Mouse (Mus musculus) limb, embryonic 14.5 days (tissue): Measurements from ENCODE around the gene Hsph1. TPM values are rescaled to one million over a fixed set of nuclear protein-coding genes. Genes with fewer than 3 reads are reported as not detected.

ENCODE experiments used
- ATAC-seq: fragments of 200-750 bp; cut with Nextera tagmentation; 2 replicates; pipeline ENCODE4 v1.8.0; 2017; ENCODE audit warnings: low read depth, moderate number of reproducible peaks, moderate TSS enrichment; ENCODE audit not compliant: low FRiP score
- DNase-seq: peaks from one replicate; pipeline ENCODE4 v3.0.0-alpha.2; 2015; ENCODE audit warnings: low spot score
- H3K27ac ChIP-seq: fragments of 300-500 bp; sonication (generic); replicated peaks from 2 replicates; pipeline ENCODE4 v1.5.1; 2014; ENCODE audit warnings: low read depth, mild to moderate bottlenecking, low read length, moderate library complexity, mixed read lengths
- H3K27me3 ChIP-seq: fragments of 300-500 bp; sonication (generic); 2 replicates; pipeline ENCODE4 v1.6.1; 2014; ENCODE audit warnings: low read length, mixed read lengths; ENCODE audit not compliant: control insufficient read depth, insufficient read depth
- H3K36me3 ChIP-seq: fragments of 300-500 bp; sonication (generic); 2 replicates; pipeline ENCODE4 v1.6.1; 2014; ENCODE audit warnings: mild to moderate bottlenecking, low read length, moderate library complexity, mixed read lengths; ENCODE audit not compliant: control insufficient read depth, insufficient read depth
- H3K4me1 ChIP-seq: fragments of 300-500 bp; sonication (generic); 2 replicates; pipeline ENCODE4 v1.6.1; 2014; ENCODE audit warnings: antibody characterized with exemption, low read length, mixed read lengths; ENCODE audit not compliant: control insufficient read depth, insufficient read depth
- H3K4me2 ChIP-seq: fragments of 300-500 bp; sonication (generic); replicated peaks from 2 replicates; pipeline ENCODE4 v1.6.1; 2014; ENCODE audit warnings: low read depth, mild to moderate bottlenecking, low read length, moderate library complexity; ENCODE audit not compliant: severe bottlenecking
- H3K4me3 ChIP-seq: fragments of 300-500 bp; sonication (generic); replicated peaks from 2 replicates; pipeline ENCODE4 v1.5.1; 2014; ENCODE audit warnings: low read length
- H3K9ac ChIP-seq: fragments of 300-500 bp; sonication (generic); 2 replicates; pipeline ENCODE4 v1.6.1; 2014; ENCODE audit warnings: mild to moderate bottlenecking, low read depth, low read length, moderate library complexity; ENCODE audit not compliant: severe bottlenecking
- H3K9me3 ChIP-seq: fragments of 300-500 bp; sonication (generic); 2 replicates; pipeline ENCODE4 v1.6.1; 2016; ENCODE audit warnings: low read length; ENCODE audit not compliant: control insufficient read depth
- POLR2A ChIP-seq: fragments of 200-500 bp; IDR thresholded peaks from 2 replicates; pipeline ENCODE4 v1.8.0; 2012; ENCODE audit warnings: inconsistent platforms, mild to moderate bottlenecking, moderate library complexity, borderline replicate concordance; ENCODE audit not compliant: insufficient read depth, insufficient read length; ENCODE audit errors: extremely low read depth
- WGBS: fragments of 180-500 bp; shearing (Covaris S2); extraction: QIAGEN DNeasy Blood & Tissue Kit; methylation state at CpG from one replicate; pipeline ENCODE4 v1.1.7; 2014; 5-methylcytosine and 5-hydroxymethylcytosine counted together
- polyA plus RNA-seq, 2 experiments: library from polyadenylated mRNA; depleted of rRNA in 1 of 2; stranded (reverse) in 1 of 2; unstranded in 1 of 2; fragments of >200 nt; fragmentation: Nextera tagmentation in 1 of 2; extraction: Ambion mirVana in 1 of 2; gene quantifications; 2 replicates each; pipeline versions ENCODE4 v1.2.1 to v1.2.3; 2012 to 2014

Hsph1 gene
- polyA plus RNA-seq, 2 experiments, result 46.9 to 63.4 TPM

- Histone ChIP-seq H3K4me3 (no peak overlapping the region), H3K36me3 (no peaks in the 10 kb centered on the region), H3K27me3 (no peaks in the 10 kb centered on the region), H3K4me1 (0 out of 2 replicates have a peak, but pooled peaks cover 8% of the 10 kb centered on the region), H3K9me3 (no peaks in the 10 kb centered on the region), H3K9ac (no peak overlapping the region), H3K27ac (no peak overlapping the region), H3K4me2 (no peak overlapping the region)
- ATAC-seq (no peak), DNase-seq (no peak)
- 41% methylated on average over 10 of the region's 10 CpGs for WGBS
- no peak for TF ChIP-seq POLR2A
Measured at GRCm38 (mm10) chr5:149577449-149577848, 58.7 kb downstream of the Hsph1 start.

DNA sequence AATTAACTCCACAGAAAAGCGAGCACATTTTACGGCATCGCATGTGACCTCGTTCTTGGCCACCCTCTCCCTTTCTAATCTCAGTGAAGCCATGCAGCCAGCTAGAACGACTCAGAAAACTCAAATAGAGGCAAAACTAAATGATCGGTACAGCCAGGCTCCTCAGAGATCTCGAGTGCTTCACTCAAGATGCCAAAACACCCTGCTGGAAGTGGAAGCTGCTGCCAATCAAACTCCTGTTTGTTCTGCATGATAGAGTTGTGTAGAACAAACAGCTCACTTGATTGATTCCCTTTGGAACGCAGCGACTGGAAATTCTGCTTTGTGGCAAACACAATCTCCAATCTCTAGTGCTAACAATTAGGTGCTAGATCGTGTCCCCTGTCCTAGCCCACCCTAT is 59.2 kb downstream of the Hsph1 start:
- no peak overlapping the region for H3K9ac ChIP-seq
- 59% methylated on average over 10 of the region's 10 CpGs for WGBS
- no peak for TF ChIP-seq POLR2A

DNA sequence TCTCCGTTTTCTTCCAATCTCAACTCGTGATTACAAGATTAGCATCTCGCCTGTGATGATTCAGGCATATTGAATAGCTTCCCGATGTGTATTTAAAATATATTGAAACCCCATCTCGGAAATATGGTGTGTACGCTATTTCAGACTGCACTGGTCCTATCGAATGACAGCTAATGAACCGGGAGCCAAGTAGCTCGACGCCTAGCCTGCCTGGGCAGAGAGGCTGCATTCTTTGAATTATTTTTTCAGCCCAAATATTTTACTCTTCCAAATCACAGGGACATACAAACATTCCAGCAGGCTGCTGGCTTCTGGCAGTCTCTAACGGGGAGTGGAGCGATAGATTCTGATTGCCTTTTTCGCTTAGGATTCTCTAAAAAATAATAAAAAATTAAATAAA is 67.2 kb downstream of the Hsph1 start:
- H3K4me2 ChIP-seq, result no peak overlapping the region
- H3K4me1 ChIP-seq, result peaks cover 16% of the 10 kb centered on the region
- no peaks in the 10 kb centered on the region for H3K27me3 ChIP-seq
- H3K36me3 ChIP-seq, result no peaks in the 10 kb centered on the region
- no peak overlapping the region for H3K27ac ChIP-seq
- H3K4me3 ChIP-seq, result no peak overlapping the region
- WGBS, result 67% methylated on average over 13 of the region's 13 CpGs
- no peak overlapping the region for H3K9ac ChIP-seq
- TF ChIP-seq POLR2A, result no peak
- H3K9me3 ChIP-seq, result no peaks in the 10 kb centered on the region
- no peak for ATAC-seq
- DNase-seq, result peak; percentile 15

More for the DNA sequence above, 59.2 kb downstream of the Hsph1 start:
- no peaks in the 10 kb centered on the region for H3K36me3 ChIP-seq
- 0 out of 2 replicates have a peak, but pooled peaks cover 8% of the 10 kb centered on the region for H3K4me1 ChIP-seq
- H3K27me3 ChIP-seq, result no peaks in the 10 kb centered on the region
- no peak overlapping the region for H3K4me3 ChIP-seq
- DNase-seq (no peak), ATAC-seq (no peak)
- no peak overlapping the region for H3K4me2 ChIP-seq
- H3K9me3 ChIP-seq, result no peaks in the 10 kb centered on the region
- no peak overlapping the region for H3K27ac ChIP-seq

GRCm38 (mm10) chr5:149566957-149567356 is 69.2 kb downstream of the Hsph1 start:
- Histone ChIP-seq H3K4me2 (no peak overlapping the region), H3K9me3 (no peaks in the 10 kb centered on the region), H3K36me3 (no peaks in the 10 kb centered on the region), H3K9ac (no peak overlapping the region), H3K27me3 (no peaks in the 10 kb centered on the region), H3K4me1 (peaks cover 16% of the 10 kb centered on the region), H3K27ac (no peak overlapping the region), H3K4me3 (no peak overlapping the region)
- DNase-seq (peak; percentile 51), ATAC-seq (no peak)
- 74% methylated on average over 5 of the region's 5 CpGs for WGBS
- TF ChIP-seq POLR2A, result no peak

DNA sequence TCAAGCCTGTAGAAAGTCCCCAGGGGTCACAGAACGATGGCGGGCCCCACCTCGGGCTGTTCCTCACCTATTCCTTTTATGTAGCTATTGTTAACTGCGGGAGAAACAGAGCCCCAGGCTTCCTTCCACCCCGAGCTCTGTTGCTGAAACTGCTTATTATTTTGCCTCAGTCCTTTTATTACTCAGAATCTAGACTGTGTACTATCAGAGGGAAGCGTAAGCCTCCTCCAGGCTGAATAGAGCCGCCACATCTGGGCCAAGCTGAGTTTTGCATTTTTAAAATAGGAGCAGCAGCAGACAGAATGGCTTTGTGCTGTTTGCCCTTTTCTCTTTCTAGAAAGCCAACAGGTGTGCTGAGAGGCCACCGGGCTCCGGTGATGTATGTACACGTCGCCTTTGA is 70.2 kb downstream of the Hsph1 start:
- no peak for DNase-seq
- no peaks in the 10 kb centered on the region for H3K9me3 ChIP-seq
- no peak overlapping the region for H3K27ac ChIP-seq
- 34% methylated on average over 11 of the region's 11 CpGs for WGBS
- H3K4me3 ChIP-seq, result no peak overlapping the region
- no peaks in the 10 kb centered on the region for H3K27me3 ChIP-seq
- H3K36me3 ChIP-seq, result no peaks in the 10 kb centered on the region
- peaks cover 16% of the 10 kb centered on the region for H3K4me1 ChIP-seq
- TF ChIP-seq POLR2A, result no peak
- peak; percentile 37; the same call in 1 of the 2 replicates for ATAC-seq
- H3K4me2 ChIP-seq, result no peak overlapping the region
- no peak overlapping the region for H3K9ac ChIP-seq

Other genes with a start within 250 kb of the Hsph1 start
- gene Medag, start 224.6 kb downstream of the Hsph1 start, polyA plus RNA-seq (2012; rRNA removed), result 3.5 and 3.8 TPM in 2 replicates
- gene Medag, start 224.6 kb downstream of the Hsph1 start, polyA plus RNA-seq (2014; fragmentation: Nextera tagmentation; extraction: Ambion mirVana), result 2.6 and 3.1 TPM in 2 replicates
- 0.20 and 0.50 TPM in 2 replicates for gene Tex26, start 196.7 kb downstream of the Hsph1 start, polyA plus RNA-seq (2012; rRNA removed)
- 0.36 and 0.44 TPM in 2 replicates for gene Tex26, start 196.7 kb downstream of the Hsph1 start, polyA plus RNA-seq (2014; fragmentation: Nextera tagmentation; extraction: Ambion mirVana)
- 0.18 and 0.41 TPM in 2 replicates for gene Wdr95, start 107.7 kb downstream of the Hsph1 start, polyA plus RNA-seq (2012; rRNA removed)
- gene Wdr95, start 107.7 kb downstream of the Hsph1 start, polyA plus RNA-seq (2014; fragmentation: Nextera tagmentation; extraction: Ambion mirVana), result 0.07 and 0.15 TPM in 2 replicates
- gene B3glct, start 41.9 kb upstream of the Hsph1 start, polyA plus RNA-seq (2012; rRNA removed), result 20.0 and 20.4 TPM in 2 replicates
- gene B3glct, start 41.9 kb upstream of the Hsph1 start, polyA plus RNA-seq (2014; fragmentation: Nextera tagmentation; extraction: Ambion mirVana), result 15.4 and 16.4 TPM in 2 replicates